Mouse (Mus musculus) embryonic facial prominence, embryonic 13.5 days (tissue): ENCODE data around the gene Rcbtb2. TPM values are rescaled to one million over a fixed set of nuclear protein-coding genes. Genes with fewer than 3 reads are reported as not detected.

Source experiments
- ATAC-seq: fragments of 200-750 bp; cut with Nextera tagmentation; 2 replicates; pipeline ENCODE4 v1.8.0; 2017; ENCODE audit warnings: low read depth; ENCODE audit not compliant: insufficient number of reproducible peaks, insufficient read depth, low FRiP score, low TSS enrichment
- H3K27ac ChIP-seq: fragments of 300-500 bp; sonication (generic); 2 replicates; pipeline ENCODE4 v1.5.1; 2015; ENCODE audit warnings: moderate library complexity, mild to moderate bottlenecking, inconsistent platforms
- H3K27me3 ChIP-seq: fragments of 300-500 bp; sonication (generic); 2 replicates; pipeline ENCODE4 v1.6.1; 2015; ENCODE audit warnings: mild to moderate bottlenecking, inconsistent platforms
- H3K36me3 ChIP-seq: fragments of 300-500 bp; sonication (generic); 2 replicates; pipeline ENCODE4 v1.6.1; 2015; ENCODE audit warnings: mild to moderate bottlenecking, inconsistent platforms
- H3K4me1 ChIP-seq: fragments of 300-500 bp; sonication (generic); 2 replicates; pipeline ENCODE4 v1.6.1; 2015; ENCODE audit warnings: inconsistent platforms
- H3K4me2 ChIP-seq: fragments of 300-500 bp; sonication (generic); 2 replicates; pipeline ENCODE4 v1.6.1; 2015; ENCODE audit warnings: moderate library complexity, mild to moderate bottlenecking, inconsistent platforms
- H3K4me3 ChIP-seq: fragments of 300-500 bp; sonication (generic); 2 replicates; pipeline ENCODE4 v1.5.1; 2015; ENCODE audit warnings: mild to moderate bottlenecking, inconsistent platforms
- H3K9ac ChIP-seq: fragments of 300-500 bp; sonication (generic); 2 replicates; pipeline ENCODE4 v1.6.1; 2015; ENCODE audit warnings: mild to moderate bottlenecking, inconsistent platforms
- H3K9me3 ChIP-seq: fragments of 300-500 bp; sonication (generic); 2 replicates; pipeline ENCODE4 v1.6.1; 2016; ENCODE audit warnings: inconsistent platforms
- WGBS: fragments of 180-500 bp; shearing (Covaris S2); methylation state at CpG from one replicate; pipeline ENCODE4 v1.1.7; 2015; ENCODE audit warnings: mixed read lengths; 5-methylcytosine and 5-hydroxymethylcytosine counted together
- polyA plus RNA-seq: library from polyadenylated mRNA; unstranded; fragments of >200 nt; fragmentation: Nextera tagmentation; extraction: Ambion mirVana; gene quantifications from 2 replicates; pipeline ENCODE4 v1.2.1, GENCODE M21; 2015

The Rcbtb2 gene
- polyA plus RNA-seq, 1 experiment from 2014 or later = 122 TPM

- Histone ChIP-seq H3K4me2 (peak overlapping the region; percentile 52), H3K9me3 (no peaks in the 10 kb centered on the region), H3K27ac (peak overlapping the region; percentile 62; the same call in 1 of the 2 replicates), H3K9ac (no peak overlapping the region), H3K36me3 (no peaks in the 10 kb centered on the region), H3K4me1 (peaks cover 37% of the 10 kb centered on the region), H3K27me3 (no peaks in the 10 kb centered on the region), H3K4me3 (no peak overlapping the region; the same call in 1 of the 2 replicates)
- 72% methylated on average over 7 of the region's 7 CpGs for WGBS
- ATAC-seq = no peak
Measured at GRCm38 (mm10) chr14:73117411-73118392, 5.1 kb upstream of the Rcbtb2 start.

DNA sequence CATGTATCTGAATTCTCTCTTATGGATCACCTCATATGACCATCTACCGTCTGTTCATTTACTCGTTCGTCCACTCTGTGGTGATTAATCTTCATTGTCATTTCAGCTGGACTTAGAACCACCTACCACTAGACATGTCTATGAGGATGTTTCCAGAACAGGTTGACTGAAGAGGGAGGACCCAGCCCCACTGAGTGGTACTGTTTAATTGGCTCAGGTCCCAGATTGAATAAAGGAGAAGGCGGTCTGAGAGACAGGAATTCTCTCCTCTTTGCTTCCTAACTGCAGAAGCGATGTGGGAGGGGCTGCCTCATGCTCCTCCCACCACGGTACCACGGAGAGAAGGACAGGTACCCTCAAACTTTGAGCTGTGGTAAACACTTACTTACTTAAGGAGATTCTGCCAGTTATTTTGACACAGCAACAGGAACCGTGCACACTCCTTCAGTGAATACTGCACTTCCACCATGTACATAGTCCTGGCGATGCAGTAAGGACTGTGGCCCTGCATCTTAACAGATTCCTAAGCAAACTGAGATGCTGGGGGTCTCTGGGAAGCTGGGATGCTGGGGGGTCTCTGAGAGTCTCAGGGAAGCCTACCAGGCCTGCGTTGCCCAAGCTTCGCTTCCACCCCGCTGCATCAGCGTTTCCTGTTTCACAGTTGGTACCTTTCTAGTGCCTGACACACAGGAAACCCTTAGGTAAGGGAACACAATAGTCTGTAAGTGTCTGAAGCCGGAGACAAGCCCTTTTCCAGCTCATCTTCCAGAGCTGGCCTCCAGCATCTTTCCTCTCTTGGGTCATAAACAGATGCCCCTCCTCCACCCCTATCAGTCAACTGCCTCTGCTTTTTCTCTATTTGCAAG, 4.1 kb upstream of the Rcbtb2 start:
- Histone ChIP-seq H3K27me3 (no peaks in the 10 kb centered on the region), H3K4me1 (peaks cover 40% of the 10 kb centered on the region), H3K9ac (no peak overlapping the region), H3K4me3 (no peak overlapping the region), H3K27ac (peak overlapping the region; percentile 60; the same call in 1 of the 2 replicates), H3K4me2 (no peak overlapping the region), H3K9me3 (no peaks in the 10 kb centered on the region), H3K36me3 (no peaks in the 10 kb centered on the region)
- WGBS = 70% methylated on average over 14 of the region's 14 CpGs
- ATAC-seq = peak; percentile 53; the same call in 1 of the 2 replicates

DNA sequence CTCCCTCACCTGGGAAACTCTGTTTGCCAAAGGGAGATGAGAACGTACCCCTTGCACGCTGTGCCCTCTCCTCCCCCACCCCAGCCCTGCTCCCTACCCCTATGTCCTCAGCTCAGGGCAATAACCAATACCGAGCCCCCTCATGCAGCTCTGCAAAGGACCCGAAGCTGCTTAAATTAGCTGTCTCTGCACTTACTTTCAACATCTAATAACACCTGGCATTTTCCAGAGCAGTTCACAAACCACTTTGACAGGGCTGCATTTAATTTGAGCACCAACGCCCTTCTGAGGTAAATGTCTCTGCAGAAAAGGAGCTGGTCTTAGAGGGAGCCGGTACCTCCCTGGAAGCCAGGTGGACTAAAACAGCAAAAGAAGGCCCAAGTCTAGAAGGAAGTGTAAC, 3.4 kb upstream of the Rcbtb2 start:
- Histone ChIP-seq H3K4me1 (peaks cover 40% of the 10 kb centered on the region), H3K4me3 (no peak overlapping the region), H3K4me2 (no peak overlapping the region), H3K36me3 (no peaks in the 10 kb centered on the region), H3K9me3 (no peaks in the 10 kb centered on the region), H3K27ac (peak overlapping the region; percentile 60; the same call in 1 of the 2 replicates), H3K9ac (no peak overlapping the region), H3K27me3 (no peaks in the 10 kb centered on the region)
- no peak for ATAC-seq
- 24% methylated on average over 6 of the region's 6 CpGs for WGBS

GRCm38 (mm10) chr14:73119966-73120365, 2.9 kb upstream of the Rcbtb2 start:
- H3K9me3 ChIP-seq = no peaks in the 10 kb centered on the region
- peaks cover 40% of the 10 kb centered on the region for H3K4me1 ChIP-seq
- no peak overlapping the region for H3K9ac ChIP-seq
- H3K36me3 ChIP-seq = no peaks in the 10 kb centered on the region
- 0 out of 2 replicates have a peak overlapping the region, but pooled peaks have one; percentile 23 for H3K27ac ChIP-seq
- no peaks in the 10 kb centered on the region for H3K27me3 ChIP-seq
- no peak overlapping the region for H3K4me2 ChIP-seq
- no peak overlapping the region for H3K4me3 ChIP-seq
- WGBS = 36% methylated on average over 2 of the region's 2 CpGs
- ATAC-seq = no peak

- 0 out of 2 replicates have a peak overlapping the region, but pooled peaks have one; percentile 34 for H3K27ac ChIP-seq
- WGBS = 42% methylated on average over 4 of the region's 4 CpGs
- ATAC-seq = no peak
- H3K4me1 ChIP-seq = peaks cover 26% of the 10 kb centered on the region
- H3K9me3 ChIP-seq = no peaks in the 10 kb centered on the region
- no peak overlapping the region for H3K4me3 ChIP-seq
- H3K27me3 ChIP-seq = no peaks in the 10 kb centered on the region
- no peak overlapping the region for H3K4me2 ChIP-seq
- no peaks in the 10 kb centered on the region for H3K36me3 ChIP-seq
- H3K9ac ChIP-seq = no peak overlapping the region
Measured at GRCm38 (mm10) chr14:73122211-73122922, 470 bp upstream of the Rcbtb2 start.

DNA sequence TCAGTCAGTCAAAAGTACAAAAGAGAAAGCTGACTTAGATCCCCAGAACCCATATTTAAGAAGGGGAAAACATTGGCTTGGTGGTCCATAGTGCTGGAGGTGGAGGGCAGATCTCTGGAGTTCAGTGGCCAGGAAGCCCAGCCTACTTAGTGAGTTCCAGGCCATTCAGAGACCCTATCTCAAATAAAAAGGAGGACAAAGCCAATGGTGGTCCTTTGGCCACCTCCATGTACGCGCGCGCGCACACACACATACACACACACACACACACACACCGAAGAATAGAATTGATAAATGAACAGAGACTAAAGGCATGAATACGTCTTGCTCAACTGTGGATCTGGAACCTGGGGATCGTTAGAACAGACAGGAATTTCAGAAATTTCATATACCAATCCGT, 544 bp downstream of the Rcbtb2 start:
- Histone ChIP-seq H3K4me3 (no peak overlapping the region), H3K36me3 (no peaks in the 10 kb centered on the region), H3K4me1 (peaks cover 20% of the 10 kb centered on the region), H3K4me2 (no peak overlapping the region), H3K27ac (no peak overlapping the region), H3K27me3 (no peaks in the 10 kb centered on the region), H3K9ac (no peak overlapping the region), H3K9me3 (no peaks in the 10 kb centered on the region)
- ATAC-seq = no peak
- 94% methylated on average over 9 of the region's 9 CpGs for WGBS

DNA sequence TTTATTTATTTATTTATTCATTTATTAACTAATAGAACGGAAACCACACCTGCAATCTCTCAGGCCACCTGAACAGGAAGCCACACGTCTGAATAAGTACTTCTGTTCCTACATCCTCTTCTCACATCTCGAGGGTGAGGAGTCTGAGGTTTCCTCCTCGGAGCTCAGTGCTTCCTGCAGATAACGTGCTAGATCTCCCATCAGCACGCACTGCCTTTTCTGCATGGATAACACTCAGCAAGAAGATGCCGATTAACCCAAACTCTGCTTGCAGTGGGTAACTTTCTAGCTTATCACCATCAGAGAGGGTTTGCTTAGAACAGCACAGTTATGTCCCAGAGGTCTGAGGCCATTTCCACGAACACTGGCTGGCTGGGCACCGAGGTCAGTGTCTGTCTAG, 949 bp downstream of the Rcbtb2 start:
- H3K27ac ChIP-seq = no peak overlapping the region
- H3K9me3 ChIP-seq = no peaks in the 10 kb centered on the region
- no peak overlapping the region for H3K9ac ChIP-seq
- H3K36me3 ChIP-seq = no peaks in the 10 kb centered on the region
- no peak overlapping the region for H3K4me3 ChIP-seq
- 77% methylated on average over 9 of the region's 9 CpGs for WGBS
- H3K4me1 ChIP-seq = peaks cover 20% of the 10 kb centered on the region
- no peaks in the 10 kb centered on the region for H3K27me3 ChIP-seq
- no peak for ATAC-seq
- H3K4me2 ChIP-seq = no peak overlapping the region

- Histone ChIP-seq H3K9ac (no peak overlapping the region), H3K4me2 (no peak overlapping the region), H3K4me1 (no peaks in the 10 kb centered on the region), H3K36me3 (no peaks in the 10 kb centered on the region), H3K9me3 (no peaks in the 10 kb centered on the region), H3K4me3 (no peak overlapping the region), H3K27me3 (no peaks in the 10 kb centered on the region), H3K27ac (no peak overlapping the region)
- ATAC-seq = no peak
- WGBS = 69% methylated on average over 5 of the region's 5 CpGs
Measured at GRCm38 (mm10) chr14:73130519-73130918, 7.7 kb downstream of the Rcbtb2 start.

DNA sequence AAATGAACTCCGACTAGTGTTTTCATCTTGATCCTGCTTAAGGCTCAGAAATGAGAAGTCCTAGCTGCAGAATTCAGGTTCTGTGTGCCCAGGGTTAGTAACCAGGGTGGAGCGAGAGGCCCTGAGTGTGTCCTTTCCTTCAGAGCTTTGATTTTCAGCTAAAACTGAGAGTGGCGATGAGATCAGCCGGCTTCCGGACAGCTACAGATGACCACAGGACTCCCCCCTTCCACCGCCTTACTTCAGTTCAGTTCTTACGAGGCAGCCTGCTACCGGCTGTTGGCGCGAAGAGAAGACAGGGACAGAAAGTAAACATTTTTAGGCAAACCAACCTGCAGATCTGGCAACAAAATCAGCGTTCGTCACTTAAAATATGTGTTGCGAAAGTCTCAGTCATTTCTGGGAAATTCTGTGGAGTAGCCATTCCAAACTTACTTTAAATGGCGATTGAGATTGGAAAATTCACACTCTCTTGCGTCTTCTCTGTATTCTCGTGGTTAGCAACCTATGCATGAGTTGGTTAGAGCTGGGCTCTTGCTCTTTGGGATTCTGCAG, 9.1 kb downstream of the Rcbtb2 start:
- no peak for ATAC-seq
- Histone ChIP-seq H3K27ac (no peak overlapping the region), H3K36me3 (no peaks in the 10 kb centered on the region), H3K9me3 (no peaks in the 10 kb centered on the region), H3K4me2 (no peak overlapping the region), H3K4me3 (no peak overlapping the region), H3K4me1 (no peaks in the 10 kb centered on the region), H3K27me3 (no peaks in the 10 kb centered on the region), H3K9ac (no peak overlapping the region)
- WGBS = 87% methylated on average over 16 of the region's 16 CpGs

GRCm38 (mm10) chr14:73132731-73133130, 9.9 kb downstream of the Rcbtb2 start:
- Histone ChIP-seq H3K4me2 (no peak overlapping the region), H3K4me1 (no peaks in the 10 kb centered on the region), H3K27me3 (no peaks in the 10 kb centered on the region), H3K4me3 (no peak overlapping the region), H3K36me3 (no peaks in the 10 kb centered on the region), H3K27ac (no peak overlapping the region), H3K9me3 (no peaks in the 10 kb centered on the region), H3K9ac (no peak overlapping the region)
- WGBS = 69% methylated on average over 4 of the region's 4 CpGs
- no peak for ATAC-seq

DNA sequence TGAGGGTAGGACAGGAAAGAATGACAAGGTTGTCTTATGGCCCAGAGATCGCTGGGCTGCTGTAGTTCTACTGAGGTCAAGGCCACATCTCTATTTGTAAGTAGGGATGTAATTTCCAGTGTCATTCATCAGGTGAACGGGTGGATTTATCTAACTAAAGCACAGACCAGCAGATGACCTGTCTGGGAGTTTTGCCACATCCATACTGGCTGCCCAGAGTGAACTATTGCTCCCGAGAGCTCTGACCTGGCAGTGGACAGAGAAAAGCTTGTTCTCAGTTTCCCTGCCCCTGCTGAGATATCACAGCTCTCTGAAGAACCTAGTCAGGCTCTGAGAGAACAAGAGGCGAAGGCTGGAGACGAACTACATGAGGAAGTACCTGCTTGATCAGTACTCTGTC, 14.4 kb downstream of the Rcbtb2 start:
- no peak for ATAC-seq

More for the DNA sequence above, 14.4 kb downstream of the Rcbtb2 start:
- 75% methylated on average over 5 of the region's 5 CpGs for WGBS
- no peaks in the 10 kb centered on the region for H3K27me3 ChIP-seq
- no peaks in the 10 kb centered on the region for H3K36me3 ChIP-seq
- no peak overlapping the region for H3K4me2 ChIP-seq
- H3K9ac ChIP-seq = no peak overlapping the region
- H3K4me3 ChIP-seq = no peak overlapping the region
- 0 out of 2 replicates have a peak, but pooled peaks cover 4% of the 10 kb centered on the region for H3K4me1 ChIP-seq
- no peak overlapping the region for H3K27ac ChIP-seq
- no peaks in the 10 kb centered on the region for H3K9me3 ChIP-seq
